Mouse (Mus musculus): ENCODE data around the gene Casz1.

DNA sequence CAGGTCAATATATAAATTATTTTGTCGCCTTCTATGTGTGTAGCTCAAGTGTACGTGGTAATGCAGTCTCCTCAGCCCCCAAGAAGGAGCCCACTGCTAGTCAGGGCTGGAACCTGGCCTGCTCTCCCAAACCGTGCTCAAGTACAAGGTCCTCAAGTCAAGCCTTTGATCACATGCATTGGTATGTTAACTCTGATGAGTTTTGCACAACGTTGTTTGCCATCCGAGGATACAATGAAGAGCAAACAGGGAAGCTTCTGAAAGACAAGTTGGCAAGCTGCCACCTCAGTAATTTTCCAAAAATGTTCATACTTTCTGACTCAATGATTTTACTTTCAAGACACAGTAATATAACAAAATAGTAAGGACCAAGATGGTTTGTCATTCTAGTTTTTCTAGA is 189.7 kb downstream of the Casz1 start:
- TF ChIP-seq CTCF (IDR thresholded peaks at IDR 0.05; ENCODE audit: low read depth, low read length) (no peak), TAL1 (conservative IDR thresholded peaks at IDR 0.05; ENCODE audit: low read depth, low read length) (no peak), GATA1 (IDR thresholded peaks at IDR 0.05; ENCODE audit: borderline replicate concordance, low read length) (no peak), GATA2 (IDR thresholded peaks at IDR 0.05; ENCODE audit: borderline replicate concordance, low read depth, low read length) (no peak), POLR2AphosphoS5 (IDR thresholded peaks at IDR 0.05; ENCODE audit: insufficient replicate concordance, low read depth, low read length) (no peak)
